Mouse (Mus musculus) forebrain, embryonic 16.5 days (tissue): ENCODE measurements around the gene Mthfd2. TPM values are rescaled to one million over a fixed set of nuclear protein-coding genes. Genes with fewer than 3 reads are reported as not detected.

Experiments used
- ATAC-seq: fragments of 200-750 bp; cut with Nextera tagmentation; 2 replicates; pipeline ENCODE4 v1.8.0; 2017; ENCODE audit warnings: mild to moderate bottlenecking, moderate library complexity
- H3K27ac ChIP-seq: fragments of 300-500 bp; sonication (generic); 2 replicates; pipeline ENCODE4 v1.5.1; 2014; ENCODE audit warnings: low read length, control low read depth
- H3K27me3 ChIP-seq: fragments of 300-500 bp; sonication (generic); replicated peaks from 2 replicates; pipeline ENCODE4 v1.6.1; 2014; ENCODE audit warnings: low read length; ENCODE audit not compliant: control insufficient read depth, insufficient read depth
- H3K36me3 ChIP-seq: fragments of 300-500 bp; sonication (generic); 2 replicates; pipeline ENCODE4 v1.6.1; 2014; ENCODE audit not compliant: control insufficient read depth, insufficient read depth
- H3K4me1 ChIP-seq: fragments of 300-500 bp; sonication (generic); replicated peaks from 2 replicates; pipeline ENCODE4 v1.6.1; 2014; ENCODE audit warnings: low read length; ENCODE audit not compliant: control insufficient read depth, insufficient read depth
- H3K4me2 ChIP-seq: fragments of 300-500 bp; sonication (generic); 2 replicates; pipeline ENCODE4 v1.6.1; 2014; ENCODE audit warnings: mild to moderate bottlenecking, low read length, control low read depth
- H3K4me3 ChIP-seq: fragments of 300-500 bp; sonication (generic); replicated peaks from 2 replicates; pipeline ENCODE4 v1.5.1; 2014; ENCODE audit warnings: mild to moderate bottlenecking, low read length, control low read depth
- H3K9ac ChIP-seq: fragments of 300-500 bp; sonication (generic); replicated peaks from 2 replicates; pipeline ENCODE4 v1.6.1; 2014; ENCODE audit warnings: low read depth, low read length, control low read depth
- H3K9me3 ChIP-seq: fragments of 300-500 bp; sonication (generic); 2 replicates; pipeline ENCODE4 v1.6.1; 2016; ENCODE audit warnings: low read length; ENCODE audit not compliant: control insufficient read depth
- whole genome bisulfite sequencing: fragments of 180-500 bp; shearing (Covaris S2); extraction: QIAGEN DNeasy Blood & Tissue Kit; methylation state at CpG from one replicate; pipeline ENCODE4 v1.1.7; 2014; 5-methylcytosine and 5-hydroxymethylcytosine counted together
- polyA plus RNA-seq: library from polyadenylated mRNA; unstranded; fragments of >200 nt; fragmentation: Nextera tagmentation; extraction: Ambion mirVana; gene quantifications from 2 replicates; pipeline ENCODE4 v1.2.1, GENCODE M21; 2015

The Mthfd2 gene
- polyA plus RNA-seq, 1 experiment from 2014 or later = 28.6 TPM

GRCm38 (mm10) chr6:83264516-83264915 lies 61.2 kb downstream of the Mthfd2 start:
- no peak for ATAC-seq
- no peaks in the 10 kb centered on the region for H3K36me3 ChIP-seq
- H3K9me3 ChIP-seq = no peaks in the 10 kb centered on the region
- no peak overlapping the region for H3K9ac ChIP-seq
- no peaks in the 10 kb centered on the region for H3K27me3 ChIP-seq
- no peak overlapping the region for H3K4me3 ChIP-seq
- 100% methylated on average over 1 of the region's 1 CpGs for WGBS
- H3K4me1 ChIP-seq = peaks cover 6% of the 10 kb centered on the region
- H3K4me2 ChIP-seq = no peak overlapping the region
- H3K27ac ChIP-seq = no peak overlapping the region

Other genes starting within 250 kb of the Mthfd2 start
- 45.5 and 46.5 TPM in 2 replicates for gene Pcgf1, start 248.0 kb downstream of the Mthfd2 start, polyA plus RNA-seq
- not detected in 2 replicates for gene Lbx2, start 239.5 kb downstream of the Mthfd2 start, polyA plus RNA-seq
- gene Ccdc142, start 224.3 kb downstream of the Mthfd2 start, polyA plus RNA-seq = 3.2 and 4.3 TPM in 2 replicates
- 4.1 and 4.9 TPM in 2 replicates for gene Gm42688, start 224.3 kb downstream of the Mthfd2 start, polyA plus RNA-seq
- gene Mrpl53, start 216.9 kb downstream of the Mthfd2 start, polyA plus RNA-seq = 109 and 122 TPM in 2 replicates
- 21.8 and 22.6 TPM in 2 replicates for gene Mogs, start 210.4 kb downstream of the Mthfd2 start, polyA plus RNA-seq
- 209 and 228 TPM in 2 replicates for gene Wbp1, start 204.3 kb downstream of the Mthfd2 start, polyA plus RNA-seq
- 11.4 and 14.4 TPM in 2 replicates for gene Ino80b, start 200.5 kb downstream of the Mthfd2 start, polyA plus RNA-seq
- gene Rtkn, start 190.4 kb downstream of the Mthfd2 start, polyA plus RNA-seq = 6.9 and 7.4 TPM in 2 replicates
- gene Wdr54, start 169.5 kb downstream of the Mthfd2 start, polyA plus RNA-seq = 18.2 and 21.7 TPM in 2 replicates
- gene 1700003E16Rik, start 169.5 kb downstream of the Mthfd2 start, polyA plus RNA-seq = 7.8 and 9.4 TPM in 2 replicates
- gene Dctn1, start 160.0 kb downstream of the Mthfd2 start, polyA plus RNA-seq = 150 and 158 TPM in 2 replicates
- 0.52 and 0.76 TPM in 2 replicates for gene Slc4a5, start 106.1 kb downstream of the Mthfd2 start, polyA plus RNA-seq
- gene Mob1a, start 108 bp upstream of the Mthfd2 start, polyA plus RNA-seq = 30.2 and 36.6 TPM in 2 replicates
- 48.2 and 49.3 TPM in 2 replicates for gene Bola3, start 23.2 kb upstream of the Mthfd2 start, polyA plus RNA-seq
- gene Tet3, start 133.2 kb upstream of the Mthfd2 start, polyA plus RNA-seq = 60.9 and 64.3 TPM in 2 replicates
- 73.1 and 77.2 TPM in 2 replicates for gene Dguok, start 181.1 kb upstream of the Mthfd2 start, polyA plus RNA-seq
- gene Actg2, start 210.4 kb upstream of the Mthfd2 start, polyA plus RNA-seq = 1.9 and 2.3 TPM in 2 replicates
- 58.0 and 59.2 TPM in 2 replicates for gene Stambp, start 246.8 kb upstream of the Mthfd2 start, polyA plus RNA-seq